Mouse (Mus musculus) right cerebral cortex, postnatal 36 days (tissue): ENCODE measurements at regions not wholly inside any gene's neighbourhood (a gene's known extent, or its start where the extent isn't known, plus 50 kb on each side); places are given as distances from the start of the nearest gene placed in this dataset.

ENCODE experiments used
- DNase-seq, 2 experiments: peaks; one replicate each; pipeline ENCODE4 v3.0.0; 2022; ENCODE audit warnings: low spot score in 2 of 2, mixed read lengths in 1 of 2

GRCm38 (mm10) chr13:60358408-60359060 lies 181.4 kb upstream of the Gas1 start:
- no peak for DNase-seq

DNA sequence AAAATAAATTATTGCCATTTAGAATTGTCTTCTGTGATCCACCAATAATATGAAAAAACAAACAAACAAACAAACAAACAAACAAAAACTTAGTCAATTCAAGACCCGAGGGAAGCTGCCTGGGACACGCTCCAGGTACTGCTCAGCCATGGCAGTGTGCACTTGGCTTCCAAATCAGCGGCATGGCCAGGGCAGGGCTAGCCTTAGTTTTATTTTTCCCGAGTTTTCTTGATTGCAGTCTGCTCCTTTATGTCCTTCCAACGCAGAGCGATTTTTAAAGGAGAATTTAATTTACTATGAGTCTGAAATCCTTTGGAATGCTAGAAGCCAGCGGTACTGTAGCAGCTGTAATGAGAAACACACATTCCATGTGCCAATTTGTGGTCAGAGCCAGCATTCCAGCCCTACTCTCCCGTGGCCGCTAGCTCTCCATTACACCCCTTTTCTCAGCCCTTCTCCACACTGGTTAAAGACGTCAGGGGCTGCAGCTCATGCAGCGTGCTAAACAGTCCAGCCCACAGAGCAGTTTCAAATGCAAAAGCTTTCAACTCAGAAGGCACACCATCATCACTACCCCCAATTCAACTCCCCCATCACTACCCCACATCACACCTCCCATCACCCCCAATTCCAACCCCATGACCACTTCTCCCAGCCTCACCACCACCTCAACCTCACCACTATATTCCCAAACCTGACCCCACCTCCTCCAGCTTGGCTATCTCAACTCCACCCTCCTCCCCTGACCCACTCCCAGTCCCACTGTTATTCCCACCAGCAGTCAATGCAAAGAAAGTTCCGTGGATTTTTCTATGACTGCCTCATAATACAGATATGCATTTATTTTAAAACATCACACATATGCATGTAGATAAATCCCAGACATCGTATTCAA lies 187.9 kb upstream of the Gas1 start:
- DNase-seq, result no peak

DNA sequence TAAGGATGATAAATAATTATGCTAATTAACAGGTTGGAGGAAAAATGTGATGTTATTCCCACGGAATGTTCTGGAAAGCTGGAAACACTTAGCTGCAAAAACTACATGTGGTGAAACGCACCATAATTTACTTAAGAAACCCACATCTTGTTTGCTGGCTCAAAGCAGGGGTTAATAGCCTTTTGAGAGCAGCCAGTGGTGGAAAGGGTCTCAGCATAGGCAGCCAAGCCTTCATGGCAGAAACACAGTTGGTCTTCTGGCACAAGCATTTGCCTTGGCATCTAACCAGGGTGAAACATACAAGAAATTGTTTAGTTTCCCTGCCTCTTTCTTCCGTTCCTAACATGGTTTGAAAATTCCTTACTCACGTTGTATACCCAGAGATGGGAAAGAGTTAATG lies 192.1 kb upstream of the Gas1 start:
- DNase-seq, result no peak

DNA sequence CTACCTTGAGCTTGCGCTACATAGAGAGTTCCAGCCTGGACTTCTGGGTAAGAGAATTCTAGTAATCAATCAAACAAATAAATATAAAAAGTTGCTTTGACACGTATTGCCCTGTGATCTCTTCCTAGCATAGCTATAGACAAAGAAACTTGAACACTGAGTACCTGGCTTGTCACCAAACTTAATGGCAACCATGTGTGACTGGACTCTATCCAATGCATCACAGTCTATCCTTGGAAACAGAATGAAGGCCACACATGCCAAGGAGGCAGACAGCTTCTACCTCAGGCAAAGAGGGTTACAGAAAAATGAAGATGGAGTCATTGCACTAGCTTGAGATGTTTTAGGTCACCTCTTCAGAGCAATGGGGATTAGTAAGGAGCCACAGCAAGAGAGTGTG lies 194.5 kb upstream of the Gas1 start:
- no peak for DNase-seq

- no peak for DNase-seq
Measured at GRCm38 (mm10) chr13:60376705-60377104, 199.5 kb upstream of the Gas1 start.

DNA sequence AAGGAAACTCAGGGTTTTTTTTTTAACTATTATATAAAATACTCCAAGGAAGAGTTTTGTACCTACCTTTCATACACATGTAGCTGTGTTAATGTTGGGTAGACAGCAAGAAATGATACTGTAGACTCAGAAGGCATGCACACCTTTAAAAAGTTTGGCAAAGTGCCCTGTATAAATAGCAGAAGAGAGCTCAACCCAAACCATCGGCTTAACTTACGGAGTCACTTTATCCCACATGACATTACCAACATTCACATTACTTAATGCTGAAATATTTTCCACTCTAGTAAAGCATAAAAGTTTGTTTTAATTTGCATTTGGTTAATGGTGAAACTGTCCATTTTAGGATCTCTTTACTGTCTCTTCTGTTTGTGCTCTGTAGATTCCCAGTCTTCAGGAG lies 205.7 kb upstream of the Gas1 start:
- DNase-seq, result no peak

- no peak for DNase-seq
Measured at GRCm38 (mm10) chr13:60398836-60399235, 202.9 kb upstream of the Dapk1 start.

DNA sequence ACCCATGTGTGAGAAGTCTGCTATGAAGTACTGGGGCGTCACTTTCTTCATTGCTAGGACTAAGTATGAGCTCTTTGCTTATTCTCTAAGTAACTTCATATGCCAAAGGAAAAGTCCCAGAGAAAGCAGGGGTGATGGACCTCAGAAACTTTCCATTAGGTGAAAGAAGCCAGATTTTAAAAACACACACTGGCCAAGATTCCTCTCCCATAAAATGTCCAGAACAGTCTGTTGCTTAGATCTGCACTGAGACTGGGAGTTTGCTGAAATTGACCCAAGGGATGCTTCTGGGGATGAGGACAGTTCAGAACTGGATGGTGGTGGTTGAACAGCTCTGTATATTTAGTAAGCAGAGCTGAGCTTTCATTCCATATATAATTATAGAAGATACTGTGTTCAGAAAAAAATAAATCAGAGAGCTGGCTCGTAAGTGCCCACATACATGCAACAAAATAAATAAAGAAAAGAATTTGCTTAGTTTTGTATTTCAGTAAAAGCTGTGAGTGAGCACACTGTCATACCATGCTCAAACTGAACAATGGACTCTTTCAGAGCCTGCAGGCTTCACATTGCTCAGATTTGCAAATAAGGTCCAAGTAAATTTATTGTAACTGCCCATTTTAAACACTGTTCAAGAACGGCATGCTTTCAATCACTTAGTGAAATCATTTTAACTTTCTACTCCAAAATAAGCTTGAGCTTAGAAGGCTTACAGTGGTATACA lies 200.8 kb upstream of the Dapk1 start:
- DNase-seq, result no peak

GRCm38 (mm10) chr13:60403471-60403870 lies 198.3 kb upstream of the Dapk1 start:
- no peak for DNase-seq

- no peak for DNase-seq
Measured at GRCm38 (mm10) chr13:60407344-60407743, 194.4 kb upstream of the Dapk1 start.

- DNase-seq, result no peak
Measured at GRCm38 (mm10) chr13:60409706-60410502, 191.8 kb upstream of the Dapk1 start.

- no peak for DNase-seq
Measured at GRCm38 (mm10) chr13:60416024-60416423, 185.7 kb upstream of the Dapk1 start.

DNA sequence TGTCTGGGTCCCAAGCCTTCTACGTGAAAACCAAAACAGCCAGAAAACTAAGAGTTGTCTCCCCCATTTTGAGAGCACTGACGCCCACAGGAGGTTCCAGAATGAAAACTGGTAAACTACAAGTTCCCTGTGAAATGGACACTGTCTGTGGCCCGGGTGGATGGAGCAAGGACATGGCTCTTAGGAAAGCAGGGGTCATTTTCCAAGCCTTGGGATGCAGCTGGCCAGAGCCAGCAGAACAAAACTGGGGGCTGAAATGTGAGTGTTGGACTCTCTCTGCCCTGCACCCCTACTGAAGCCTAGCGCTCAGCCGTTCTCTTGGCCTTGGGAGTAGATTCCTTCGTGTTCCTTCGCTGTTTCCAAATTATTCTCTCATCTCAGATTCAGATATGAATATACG lies 184.7 kb upstream of the Dapk1 start:
- no peak for DNase-seq

DNA sequence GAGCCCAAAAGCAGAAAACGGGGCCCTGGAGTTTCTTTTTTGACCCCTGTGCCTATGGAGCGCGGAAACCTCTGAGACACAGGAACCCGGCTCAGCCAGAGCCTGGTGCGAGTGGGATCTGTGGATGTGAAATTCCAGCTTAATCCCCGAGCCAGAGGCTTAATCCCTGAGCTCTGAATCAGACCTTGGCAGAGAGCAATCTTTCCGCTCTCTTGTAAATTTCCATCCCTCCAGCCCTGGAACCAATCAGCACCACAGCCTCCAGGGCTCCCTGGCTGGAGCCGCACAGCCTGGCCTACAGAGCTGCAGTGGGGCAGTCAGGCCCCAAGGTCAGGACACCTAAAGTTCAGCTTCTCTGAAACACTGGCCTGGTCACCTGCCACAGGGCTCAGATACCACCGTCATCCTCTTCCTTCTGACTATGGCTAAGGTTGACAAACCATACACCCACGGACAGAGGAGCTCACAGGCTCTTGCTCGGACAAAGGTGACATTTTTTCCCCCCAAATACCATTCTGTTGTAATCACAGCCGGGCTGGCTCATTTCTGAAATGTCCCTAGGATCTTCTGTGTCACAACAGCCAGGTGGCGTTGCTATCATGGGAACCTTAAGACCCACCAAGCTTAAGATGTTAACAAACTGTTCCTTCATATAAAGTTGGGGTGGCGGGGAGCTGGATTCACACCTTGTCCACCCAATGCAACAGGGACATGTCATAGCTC lies 184.2 kb upstream of the Dapk1 start:
- DNase-seq, result no peak

DNA sequence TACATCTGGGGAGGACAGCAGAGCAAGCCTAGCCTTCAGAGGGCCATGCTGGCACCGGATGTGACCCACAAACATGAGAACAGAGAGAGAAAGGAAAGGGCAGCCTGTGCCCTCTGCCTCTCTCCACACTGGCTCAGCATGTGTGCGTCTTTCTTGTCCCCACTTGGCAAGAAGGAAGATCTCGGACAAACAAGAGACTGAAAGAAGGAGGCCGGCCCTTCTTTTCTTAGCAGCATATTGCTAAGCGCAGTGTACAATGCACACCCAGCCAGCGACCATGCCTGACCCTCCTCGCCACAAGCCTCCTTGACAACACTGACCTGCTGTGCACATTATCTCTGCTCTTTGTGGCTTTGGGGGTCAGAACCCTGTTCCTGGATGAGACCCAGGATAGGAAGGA lies 181.4 kb upstream of the Dapk1 start:
- DNase-seq, result no peak

GRCm38 (mm10) chr13:60420842-60421696 lies 180.7 kb upstream of the Dapk1 start:
- no peak for DNase-seq

DNA sequence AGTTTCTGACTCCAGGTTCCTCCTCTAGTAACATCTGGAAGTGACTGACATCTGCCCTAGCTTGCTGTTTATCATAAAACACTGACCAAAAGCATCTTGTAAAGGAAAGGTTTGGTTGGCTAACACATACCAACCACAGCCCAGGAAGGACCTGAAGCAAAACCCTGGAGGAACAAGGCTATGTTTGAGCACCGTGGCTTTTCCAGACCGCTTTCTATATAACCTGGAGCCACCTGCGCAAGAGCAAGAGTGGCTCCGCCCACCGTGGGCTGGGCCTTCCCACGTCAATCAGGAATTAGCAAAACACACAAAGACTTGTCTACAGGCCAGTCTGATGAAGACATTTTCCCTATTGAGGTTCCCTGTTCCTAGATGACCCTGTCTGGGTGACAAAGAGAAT lies 177.5 kb upstream of the Dapk1 start:
- DNase-seq, result no peak

DNA sequence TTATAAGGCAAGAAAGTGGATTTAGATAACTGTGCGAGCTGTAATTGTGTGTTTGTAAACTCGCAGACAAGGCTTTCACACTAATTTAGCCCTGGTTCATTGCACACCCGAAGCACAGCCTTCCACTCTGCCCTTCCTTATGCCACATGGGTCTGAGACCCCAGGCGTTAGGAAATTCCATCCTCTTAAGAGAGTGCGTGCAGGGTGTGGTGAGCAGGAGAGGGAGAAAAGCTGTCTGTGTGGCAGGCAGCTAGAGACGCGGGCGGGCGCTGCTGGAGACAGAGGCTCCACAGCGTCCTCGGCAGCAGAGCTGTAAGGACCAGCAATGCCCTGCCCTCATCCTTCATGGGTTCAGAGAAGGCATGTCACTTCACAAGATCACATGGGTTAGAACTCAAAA lies 176.6 kb upstream of the Dapk1 start:
- no peak for DNase-seq

- DNase-seq, result no peak
Measured at GRCm38 (mm10) chr13:60425556-60425955, 176.2 kb upstream of the Dapk1 start.

GRCm38 (mm10) chr13:60426192-60426840 lies 175.4 kb upstream of the Dapk1 start:
- no peak for DNase-seq
